8 mouse cellular contexts compared by ENCODE assay signal in the genomic region with DNA sequence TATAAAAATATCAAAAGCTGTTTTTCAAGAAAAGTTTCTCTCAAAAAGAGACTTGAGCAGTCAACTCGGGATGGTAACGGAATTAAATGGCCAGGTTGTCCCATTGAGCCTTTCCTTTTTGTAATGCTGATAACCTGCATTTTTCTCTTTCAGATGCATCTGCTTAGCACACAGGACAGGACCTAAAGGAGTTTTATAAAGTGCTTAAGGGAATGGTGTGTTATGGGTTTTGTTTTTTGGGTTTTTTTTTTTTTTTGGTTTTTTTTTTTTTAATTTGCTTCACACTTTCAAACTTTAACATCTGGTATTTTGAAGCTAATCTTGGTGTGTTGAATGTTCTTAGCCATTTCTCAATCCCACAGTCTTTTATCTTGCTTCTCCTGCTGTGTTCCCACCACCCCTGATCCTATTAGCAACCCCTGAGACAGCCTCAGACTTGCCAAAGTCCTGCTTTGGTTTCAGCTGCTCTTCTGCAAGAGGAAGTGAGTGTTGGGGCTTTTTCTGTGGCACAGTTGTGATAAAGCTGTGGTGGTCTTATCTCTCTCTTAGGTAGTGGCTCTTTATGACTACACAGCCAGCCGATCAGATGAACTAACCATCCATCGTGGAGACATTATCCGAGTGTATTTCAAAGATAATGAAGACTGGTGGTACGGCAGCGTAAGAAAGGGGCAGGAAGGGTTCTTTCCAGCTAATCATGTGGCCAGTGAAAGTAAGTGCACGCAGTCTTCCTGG.
A peak's percentile ranks its signal among the peaks of the same experiment; 100 is the strongest.
DNase-seq lines count a peak whose midpoint lies in the region; ATAC-seq lines count a peak whose summit lies in the region.

No protein-coding gene starts in this region.

- peak overlapping the region; percentile 61 for H3K4me2 ChIP-seq in heart, embryonic 16.5 days (ENCODE audit: low read depth, low read length)
- peak overlapping the region; percentile 45 for H3K4me2 ChIP-seq in limb, embryonic 13.5 days (replicated peaks)

- peaks cover 3% of the 10 kb centered on the region; the same call in 1 of the 2 replicates for H3K4me1 ChIP-seq in heart, embryonic 16.5 days (ENCODE audit: control insufficient read depth, insufficient read depth, low read length)
- peaks cover 20% of the 10 kb centered on the region for H3K4me1 ChIP-seq in limb, embryonic 13.5 days

- H3K27me3 ChIP-seq in heart, embryonic 16.5 days (ENCODE audit: control insufficient read depth, insufficient read depth, low read length), result no peaks in the 10 kb centered on the region
- peaks cover 10% of the 10 kb centered on the region; the same call in 1 of the 2 replicates for H3K27me3 ChIP-seq in limb, embryonic 13.5 days

- H3K36me3 ChIP-seq in heart, embryonic 16.5 days (ENCODE audit: control insufficient read depth, insufficient read depth), result no peaks in the 10 kb centered on the region
- no peaks in the 10 kb centered on the region for H3K36me3 ChIP-seq in limb, embryonic 13.5 days

- H3K9ac ChIP-seq in heart, embryonic 16.5 days (ENCODE audit: low read length), result peak overlapping the region; percentile 59
- H3K9ac ChIP-seq in limb, embryonic 13.5 days, result no peak overlapping the region

- DNase-seq in heart, adult 8-10 months (ENCODE audit: low spot score), result no peak
- peak; percentile 24 for DNase-seq in CD4-positive helper T cell, adult 2 months (ENCODE audit: low read depth, low spot score)
- DNase-seq in c-Kit-positive CD71-positive TER-119-negative erythroid progenitor cells, embryonic 14.5 days (ENCODE audit: low read depth), result peak; percentile 75
- no peak for DNase-seq in cerebellum, adult 9-11 months
- DNase-seq in adipocyte (ENCODE audit: low spot score), result no peak
- DNase-seq in right cerebral cortex, adult 2 months (ENCODE audit: low spot score in 2 of 2), result no peak

- 22% methylated on average over 8 of the region's 8 CpGs for WGBS in heart, embryonic 16.5 days
- WGBS in limb, embryonic 13.5 days, result 20% methylated on average over 8 of the region's 8 CpGs

- no peak for ATAC-seq in heart, embryonic 16.5 days (replicated peaks; ENCODE audit: extremely low read depth, insufficient read depth, low FRiP score)
- ATAC-seq in limb, embryonic 13.5 days (ENCODE audit: low FRiP score, low read depth), result no peak

- peak overlapping the region; percentile 53; the same call in 1 of the 2 replicates for H3K27ac ChIP-seq in heart, embryonic 16.5 days (ENCODE audit: low read length)
- no peak overlapping the region for H3K27ac ChIP-seq in limb, embryonic 13.5 days

- H3K9me3 ChIP-seq in heart, embryonic 16.5 days (replicated peaks; ENCODE audit: control insufficient read depth, low read length), result no peaks in the 10 kb centered on the region
- no peaks in the 10 kb centered on the region for H3K9me3 ChIP-seq in limb, embryonic 13.5 days

- H3K4me3 ChIP-seq in heart, embryonic 16.5 days (ENCODE audit: low read length), result peak overlapping the region; percentile 45
- no peak overlapping the region for H3K4me3 ChIP-seq in limb, embryonic 13.5 days

Comparison
In these comparisons a context has a peak if more than half of its experiments do, and no peak if none do; other contexts are left out.
1. DNase-seq: peak in CD4-positive helper T cell, adult 2 months (single experiment) and c-Kit-positive CD71-positive TER-119-negative erythroid progenitor cells, embryonic 14.5 days (single experiment); none in heart, adult 8-10 months (single experiment), cerebellum, adult 9-11 months (single experiment), adipocyte (single experiment) and right cerebral cortex, adult 2 months (0 of 2).